Mouse (Mus musculus) stomach, postnatal 0 days (tissue): ENCODE measurements at regions not wholly inside any gene's neighbourhood (a gene's known extent, or its start where the extent isn't known, plus 50 kb on each side); places are given as distances from the start of the nearest gene placed in this dataset.
"Not testable (repeated sequence)": the region's sequence is repeated elsewhere in the genome, so short reads cannot be mapped to it uniquely, and the experiment has no call there.

ENCODE experiments used
- CTCF ChIP-seq: IDR thresholded peaks from 2 replicates; pipeline ENCODE4 v1.5.1; 2016; ENCODE audit warnings: antibody characterized with exemption, low read depth, mild to moderate bottlenecking, moderate library complexity
- EP300 ChIP-seq: optimal IDR thresholded peaks from 2 replicates; pipeline ENCODE3; 2016; ENCODE audit warnings: antibody characterized with exemption

GRCm38 (mm10) chr14:53081024-53081711 is 585.6 kb upstream of the Olfr1507 start:
- not testable (repeated sequence) for TF ChIP-seq CTCF, EP300
